Mouse (Mus musculus): ENCODE results near the gene Fam120b. TPM values are rescaled to one million over a fixed set of nuclear protein-coding genes. Genes with fewer than 3 reads are reported as not detected.

The Fam120b gene
- polyA plus RNA-seq, 1 experiment: 8.5 TPM

DNA sequence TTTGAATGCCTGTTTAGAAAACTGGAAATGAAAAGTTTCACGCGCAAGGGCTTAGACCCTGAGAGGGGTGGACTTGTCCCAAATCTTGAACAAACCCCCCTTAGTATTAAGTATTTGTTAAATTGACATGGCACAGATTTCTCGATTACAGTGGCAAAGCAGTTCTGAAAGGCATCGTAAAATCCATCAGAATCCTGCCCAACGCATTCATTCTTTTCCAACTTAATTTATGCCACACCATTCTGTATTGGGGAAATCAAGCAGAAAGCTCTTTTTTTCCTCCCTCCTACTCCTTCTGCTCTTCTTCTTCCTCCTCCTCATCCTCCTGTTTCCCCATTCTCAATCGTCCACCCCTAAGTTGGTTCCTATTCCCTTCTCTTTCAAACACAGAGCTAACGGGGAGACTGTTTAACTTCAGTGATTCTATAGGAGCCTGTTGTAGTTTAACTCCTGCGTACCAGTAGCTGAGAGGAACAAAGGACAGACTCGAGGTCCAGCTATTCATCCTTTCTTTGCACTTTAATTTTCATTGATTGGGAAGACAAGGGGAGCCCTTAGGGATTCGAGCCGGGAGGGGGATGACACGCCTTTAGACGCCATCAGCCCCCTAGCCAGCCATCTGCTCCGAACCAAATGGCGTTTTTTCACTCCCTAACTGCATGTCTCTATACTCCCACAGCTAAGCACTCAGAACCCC is 17.4 kb upstream of the Fam120b start:
- 64% methylated on average over 15 of the region's 15 CpGs for WGBS
- DNase-seq (ENCODE audit: low read depth, low spot score): no peak

DNA sequence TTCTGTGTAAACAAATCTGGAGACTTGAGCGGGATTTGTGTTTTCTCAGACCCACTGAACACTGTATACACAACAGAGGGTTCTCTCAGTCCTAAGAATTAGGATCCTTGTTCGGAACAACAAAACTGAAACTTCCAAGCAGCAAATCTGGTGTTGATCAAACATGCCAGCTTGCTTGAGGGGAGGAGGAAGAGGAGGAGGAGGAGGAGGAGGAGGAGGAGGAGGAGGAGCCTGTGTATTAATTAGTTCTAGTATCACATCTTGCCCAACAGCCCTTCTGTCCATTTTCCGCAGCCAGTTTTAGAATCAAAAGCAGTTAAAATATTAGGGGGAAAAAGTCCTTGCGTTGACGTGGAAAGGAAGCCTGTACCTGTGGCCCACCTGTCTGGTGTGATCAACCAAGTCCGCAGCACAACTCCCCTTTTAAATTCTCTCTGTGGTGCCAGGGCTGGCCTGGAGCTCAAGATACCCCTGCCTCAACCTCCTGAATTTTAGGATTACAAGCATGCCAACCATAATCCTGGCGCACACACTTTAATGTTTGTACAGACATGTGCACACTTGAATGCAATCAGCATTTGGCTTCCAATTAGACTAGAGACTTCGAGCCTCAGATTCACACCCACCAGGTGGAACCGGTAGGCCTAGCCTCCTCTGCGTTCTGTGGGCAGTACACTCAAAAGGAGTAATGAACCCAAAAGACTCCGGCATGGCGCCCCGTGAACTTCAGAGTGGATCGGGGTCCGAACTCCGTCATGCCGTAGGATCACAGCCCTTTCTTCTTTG is 16.1 kb upstream of the Fam120b start:
- 30% methylated on average over 17 of the region's 17 CpGs for WGBS
- no peak for DNase-seq (ENCODE audit: low read depth, low spot score)

DNA sequence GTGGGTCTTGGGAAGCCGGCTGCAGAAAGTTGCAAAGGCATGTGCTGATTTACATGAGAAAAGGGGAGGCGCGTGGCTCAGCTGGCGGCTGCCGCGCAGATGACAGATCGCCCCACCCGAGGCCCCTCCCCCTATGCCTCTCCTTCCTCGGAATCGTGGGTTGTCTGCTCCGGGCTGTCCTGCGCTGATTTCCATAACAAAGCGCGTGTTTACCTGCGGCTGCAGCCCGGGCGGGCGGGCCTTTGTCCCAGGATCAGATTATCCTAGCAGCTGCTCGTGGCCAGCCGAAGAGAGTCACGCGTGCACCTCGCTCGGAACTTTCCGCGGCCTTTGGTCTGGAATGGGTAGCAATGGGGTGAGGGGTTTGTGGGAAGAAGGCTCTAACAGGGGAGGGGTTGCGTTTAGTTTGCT is 15.4 kb upstream of the Fam120b start:
- DNase-seq (ENCODE audit: low read depth, low spot score): no peak
- 2% methylated on average over 27 of the region's 27 CpGs for WGBS

DNA sequence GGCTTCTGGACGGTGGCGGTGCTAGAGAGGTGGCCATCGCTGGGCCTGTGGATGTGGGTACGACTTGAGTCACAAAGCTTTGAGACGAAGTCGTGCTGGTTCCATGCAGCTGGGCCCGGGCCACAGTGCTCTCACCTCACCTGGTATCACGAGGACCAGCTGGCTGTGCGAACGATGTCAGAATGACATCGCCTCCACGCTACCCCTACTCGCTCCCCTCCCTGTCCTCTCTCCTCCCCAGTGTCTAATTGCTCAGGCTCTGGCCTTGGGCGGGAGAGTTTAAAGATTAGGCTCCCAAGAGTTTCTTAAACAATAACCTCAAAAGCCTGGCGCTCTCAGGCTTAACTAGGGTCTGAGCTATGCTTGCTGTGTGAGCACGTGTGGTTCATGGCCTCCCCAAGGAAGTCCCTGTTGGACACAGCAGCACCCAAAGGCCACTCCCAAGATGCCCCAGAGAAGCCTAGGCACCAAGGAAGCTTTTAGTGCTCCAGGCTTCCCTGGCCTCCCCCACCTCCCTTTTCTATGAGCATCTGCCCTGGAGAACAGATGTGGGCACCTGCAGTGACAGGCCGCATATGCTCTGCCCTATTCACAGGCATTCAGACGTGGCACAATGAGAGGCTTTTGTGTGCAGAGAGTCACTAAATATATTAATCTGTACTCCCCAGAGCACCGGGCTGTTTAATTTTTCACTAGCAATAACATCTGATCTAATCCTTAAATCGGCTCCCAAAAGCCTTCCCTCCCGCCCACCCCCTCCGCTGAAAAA is 14.7 kb upstream of the Fam120b start:
- WGBS: 25% methylated on average over 22 of the region's 22 CpGs
- no peak for DNase-seq (ENCODE audit: low read depth, low spot score)

DNA sequence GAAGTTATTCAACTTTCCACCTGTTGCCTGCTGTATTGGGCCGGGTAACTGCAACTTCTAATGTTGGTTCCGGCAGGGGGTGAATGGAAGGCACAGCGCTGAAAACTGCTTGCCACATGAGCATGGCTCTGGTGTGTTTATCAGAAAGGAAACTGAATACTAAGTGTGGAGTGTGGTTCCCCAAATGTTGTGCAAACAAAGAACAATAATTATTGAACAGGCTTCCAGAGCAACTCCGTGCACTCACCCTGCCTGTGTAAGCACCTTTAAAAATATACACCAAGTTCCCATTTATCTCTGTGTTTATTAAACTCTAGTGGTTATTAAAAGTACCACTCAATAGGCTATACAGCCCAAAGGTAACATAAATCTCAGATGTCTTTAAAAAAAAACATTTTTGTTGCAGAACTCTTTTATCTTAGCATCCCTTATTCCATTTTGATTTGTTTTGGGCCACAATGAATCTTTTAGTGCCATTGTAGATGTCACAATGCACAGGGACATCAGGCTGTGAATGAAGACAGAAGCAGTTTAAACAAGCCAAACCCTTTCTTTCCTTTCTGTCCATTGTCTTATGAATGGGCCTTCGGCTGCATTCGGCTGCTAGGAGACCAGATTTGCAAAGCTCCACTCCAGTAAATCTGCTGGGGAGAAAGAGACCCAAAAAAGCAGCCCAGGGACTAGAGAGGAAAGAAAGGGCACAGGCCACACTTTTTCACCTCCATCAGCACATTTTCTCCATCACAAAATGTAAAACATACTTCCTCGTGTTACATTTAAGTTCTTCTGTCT is 13.9 kb upstream of the Fam120b start:
- DNase-seq (ENCODE audit: low read depth, low spot score): no peak
- 66% methylated on average over 7 of the region's 7 CpGs for WGBS

DNA sequence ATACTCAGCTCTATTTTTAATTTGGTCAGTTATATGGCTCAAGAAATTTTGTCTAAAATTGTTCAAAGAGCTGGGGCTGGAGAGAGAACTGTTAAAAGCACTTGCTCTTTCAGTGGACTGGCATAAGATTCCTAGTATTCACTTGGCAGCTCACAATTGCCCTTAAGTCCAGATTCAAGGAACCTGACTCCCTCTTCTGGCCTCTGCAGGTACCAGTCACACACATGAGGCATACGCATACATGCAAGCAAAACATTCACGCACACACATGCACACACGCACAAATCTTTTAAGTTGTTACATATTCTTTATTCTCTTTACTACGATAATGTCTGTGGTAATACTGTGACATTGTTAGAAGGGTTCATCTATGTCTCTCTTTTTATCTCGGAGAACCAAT is 12.6 kb upstream of the Fam120b start:
- no peak for DNase-seq (ENCODE audit: low read depth, low spot score)
- WGBS: 96% methylated on average over 5 of the region's 5 CpGs

DNA sequence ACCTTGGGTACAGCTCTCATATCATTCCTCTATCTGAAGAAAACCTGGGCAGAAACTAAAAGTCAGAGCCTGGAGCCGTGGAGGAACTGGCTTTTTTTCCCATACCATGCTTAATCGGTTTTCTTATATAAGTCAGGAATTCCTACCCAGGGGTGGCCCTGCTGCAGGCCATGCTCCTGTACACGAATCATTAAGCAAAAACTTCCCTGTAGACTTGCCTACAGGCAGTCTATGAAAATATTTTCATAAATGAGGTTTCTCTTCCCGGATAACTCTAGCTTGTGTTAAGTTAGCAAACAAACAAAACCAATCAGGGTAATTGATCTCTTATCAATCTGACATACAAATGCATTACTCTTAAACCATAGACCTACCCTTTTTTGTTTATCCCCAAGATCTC is 7.1 kb upstream of the Fam120b start:
- no peak for DNase-seq (ENCODE audit: low read depth, low spot score)
- 27% methylated on average over 4 of the region's 4 CpGs for WGBS

DNA sequence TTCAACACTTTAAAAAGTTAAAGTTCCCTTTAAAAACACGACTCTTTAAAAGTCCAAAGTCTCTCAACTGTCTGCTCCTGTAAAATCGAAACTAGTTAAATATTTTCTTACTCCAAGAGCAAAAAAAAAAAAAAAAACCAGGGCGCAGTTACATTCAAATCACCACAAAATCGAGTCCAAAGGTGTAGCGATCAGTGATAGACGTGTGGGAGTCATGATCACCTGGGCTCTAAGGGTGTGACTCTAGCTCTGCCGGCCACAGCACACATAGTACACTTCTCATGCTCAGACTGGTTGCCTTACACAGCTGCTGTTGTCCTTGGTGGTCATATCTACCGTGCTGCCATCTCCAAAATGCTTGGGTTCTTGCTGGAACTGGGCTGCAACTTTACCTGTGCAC is 6.6 kb upstream of the Fam120b start:
- 37% methylated on average over 8 of the region's 8 CpGs for WGBS
- no peak for DNase-seq (ENCODE audit: low read depth, low spot score)

DNA sequence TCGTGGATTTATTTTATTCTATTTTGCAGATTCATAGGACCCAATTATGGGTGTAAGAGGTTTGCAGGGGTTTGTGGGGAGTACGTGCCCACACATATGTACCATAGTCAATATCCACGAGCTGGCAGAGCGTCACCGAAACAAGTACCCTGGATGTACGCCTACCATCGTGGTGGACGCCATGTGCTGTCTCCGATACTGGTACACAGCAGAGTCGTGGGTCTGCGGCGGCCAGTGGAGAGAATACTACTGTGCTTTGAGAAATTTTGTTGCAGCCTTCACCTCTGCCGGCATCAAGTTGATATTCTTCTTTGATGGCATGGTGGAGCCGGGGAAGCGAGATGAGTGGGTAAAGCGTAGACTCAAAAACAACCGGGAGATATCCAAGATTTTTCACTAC is 5.7 kb downstream of the Fam120b start:
- DNase-seq (ENCODE audit: low read depth, low spot score): no peak
- 96% methylated on average over 17 of the region's 17 CpGs for WGBS

DNA sequence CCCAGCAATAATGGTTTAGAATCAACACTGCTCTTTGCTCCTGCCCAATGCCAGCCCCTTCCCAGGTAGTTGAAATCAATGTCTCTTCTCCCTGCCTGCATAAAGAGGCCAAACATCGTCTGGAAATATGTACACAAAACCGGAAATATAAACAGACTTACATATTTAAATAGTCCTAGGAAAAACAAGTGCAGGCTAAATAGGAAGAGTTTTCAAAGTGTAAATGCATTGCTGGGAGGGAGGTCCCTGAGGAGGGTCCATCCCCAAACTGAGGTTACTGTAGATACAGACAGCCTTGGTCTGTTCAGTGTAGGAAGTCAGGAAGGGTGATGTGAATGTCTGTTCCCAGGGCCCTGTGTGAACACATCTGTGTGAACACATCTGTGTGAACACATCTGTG is 10.6 kb downstream of the Fam120b start:
- 67% methylated on average over 2 of the region's 2 CpGs for WGBS

DNA sequence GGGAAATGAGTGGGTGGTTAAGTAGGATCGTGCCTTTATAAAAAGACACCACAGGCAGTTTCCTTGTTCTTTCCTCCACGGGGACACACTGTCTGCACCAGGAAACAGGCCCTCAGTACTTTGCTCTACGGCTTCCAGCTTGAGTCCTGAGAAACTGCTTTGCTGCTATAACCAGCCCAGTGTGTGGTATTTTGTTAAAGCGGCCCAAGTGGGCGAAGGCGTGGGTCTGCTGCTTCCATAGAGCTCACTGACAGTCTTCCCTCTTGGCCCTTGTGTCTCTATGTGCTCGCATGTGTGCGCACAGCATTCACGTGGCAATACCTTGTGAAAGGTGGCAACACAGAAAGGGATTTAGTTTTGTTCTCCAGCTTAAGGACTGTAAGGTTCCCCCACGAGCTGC is 13.3 kb downstream of the Fam120b start:
- WGBS: 90% methylated on average over 10 of the region's 10 CpGs
- DNase-seq (ENCODE audit: low read depth, low spot score): no peak

More for the DNA sequence above, 10.6 kb downstream of the Fam120b start:
- no peak for DNase-seq (ENCODE audit: low read depth, low spot score)

DNA sequence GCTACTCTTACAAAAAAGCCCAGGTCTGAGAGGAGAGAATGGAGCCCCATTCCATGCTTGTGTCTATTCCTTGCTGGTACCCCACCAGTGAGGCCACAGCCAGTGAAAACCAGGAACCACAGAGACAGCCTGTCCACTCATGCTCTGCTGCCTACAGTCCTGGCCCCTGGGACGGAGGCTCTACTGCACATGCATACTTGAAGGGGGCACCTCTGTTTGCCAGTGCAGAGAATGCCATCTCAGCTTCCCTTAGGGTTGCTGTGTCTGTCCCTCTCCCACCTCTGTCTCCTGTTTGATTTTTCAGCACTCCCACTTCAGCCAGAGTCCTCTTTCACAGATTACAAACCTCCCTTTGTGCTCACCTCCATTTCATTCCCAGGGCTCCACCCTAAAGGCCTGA is 14.9 kb downstream of the Fam120b start:
- 100% methylated on average over 1 of the region's 1 CpGs for WGBS
- no peak for DNase-seq (ENCODE audit: low read depth, low spot score)

DNA sequence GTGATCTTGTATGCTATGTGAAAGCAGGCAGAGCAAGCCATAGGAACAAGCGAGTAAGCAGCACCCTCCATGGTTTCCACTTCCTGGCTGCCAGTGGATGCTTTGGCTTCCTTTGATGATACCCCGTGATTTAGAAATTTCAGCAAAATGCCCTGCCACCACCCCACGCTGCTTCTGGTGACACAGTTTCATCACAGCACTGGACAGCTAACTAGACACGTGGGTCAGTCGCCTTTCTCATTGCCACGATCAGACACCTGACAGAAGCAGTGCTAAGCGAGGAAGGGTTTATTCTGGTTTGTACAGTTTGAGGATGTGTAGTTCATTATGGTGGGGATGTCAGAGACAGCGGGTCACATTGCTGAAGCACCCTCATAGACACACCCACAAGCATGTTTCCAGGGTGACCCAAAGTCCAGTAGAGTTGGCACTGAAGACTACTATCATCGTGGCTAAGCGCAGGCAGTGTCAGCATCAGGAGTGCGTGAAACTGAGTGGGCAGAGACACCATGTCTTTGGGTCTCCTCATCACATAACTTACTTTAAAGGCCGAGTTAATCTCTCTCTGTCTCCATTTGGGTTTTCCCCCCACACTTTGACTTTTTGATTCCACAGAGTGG is 20.7 kb downstream of the Fam120b start:
- 91% methylated on average over 12 of the region's 12 CpGs for WGBS
- DNase-seq (ENCODE audit: low read depth, low spot score): no peak

DNA sequence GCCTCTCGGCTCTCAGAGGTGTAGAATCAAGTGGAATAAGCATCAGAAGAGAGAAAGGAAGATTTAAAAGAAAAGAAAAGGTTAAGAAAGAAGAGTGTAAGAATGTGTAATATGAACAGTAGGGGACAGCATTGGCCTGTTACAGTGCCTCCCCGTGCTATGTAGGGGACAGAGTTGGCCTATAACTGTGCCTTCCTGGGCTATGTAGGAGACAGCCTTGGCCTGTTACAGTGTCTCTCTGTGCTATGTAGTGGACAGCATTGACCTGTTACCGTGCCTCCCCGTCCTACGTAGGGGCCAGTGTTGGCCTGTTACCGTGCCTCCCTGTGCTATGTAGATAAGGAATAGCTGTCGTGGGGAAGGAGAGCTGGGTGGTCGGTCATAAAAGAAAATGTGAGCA is 23.5 kb downstream of the Fam120b start:
- no peak for DNase-seq (ENCODE audit: low read depth, low spot score)
- 91% methylated on average over 8 of the region's 8 CpGs for WGBS

DNA sequence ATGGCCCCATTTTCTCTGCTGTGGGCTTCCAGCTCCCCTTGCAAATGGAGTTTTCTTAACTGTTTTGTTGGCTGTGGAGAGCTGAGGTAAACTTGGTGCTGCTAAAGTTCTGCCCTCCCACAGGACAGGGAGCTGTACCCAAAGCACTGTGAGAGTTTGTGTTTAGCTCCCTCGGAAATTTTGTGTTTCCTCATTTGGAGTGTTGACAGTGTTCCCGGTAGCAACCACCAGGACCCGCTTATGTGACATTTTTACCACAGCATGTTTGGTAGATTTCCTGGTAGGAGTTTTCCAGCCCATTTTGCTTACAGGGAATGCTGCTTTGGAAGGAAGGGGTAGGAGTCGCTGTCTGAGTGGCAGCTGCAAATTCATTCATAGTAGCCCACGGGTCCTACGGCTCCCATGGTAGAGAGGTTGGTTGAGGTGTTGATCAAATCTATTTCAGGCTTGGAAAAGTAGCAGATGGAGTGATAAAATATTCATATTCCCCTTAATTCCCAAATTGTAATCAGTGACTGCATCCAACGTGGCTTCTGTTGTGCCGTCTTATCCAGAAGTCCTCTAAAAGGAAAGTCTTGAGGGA is 24.1 kb downstream of the Fam120b start:
- WGBS: 82% methylated on average over 8 of the region's 8 CpGs

DNA sequence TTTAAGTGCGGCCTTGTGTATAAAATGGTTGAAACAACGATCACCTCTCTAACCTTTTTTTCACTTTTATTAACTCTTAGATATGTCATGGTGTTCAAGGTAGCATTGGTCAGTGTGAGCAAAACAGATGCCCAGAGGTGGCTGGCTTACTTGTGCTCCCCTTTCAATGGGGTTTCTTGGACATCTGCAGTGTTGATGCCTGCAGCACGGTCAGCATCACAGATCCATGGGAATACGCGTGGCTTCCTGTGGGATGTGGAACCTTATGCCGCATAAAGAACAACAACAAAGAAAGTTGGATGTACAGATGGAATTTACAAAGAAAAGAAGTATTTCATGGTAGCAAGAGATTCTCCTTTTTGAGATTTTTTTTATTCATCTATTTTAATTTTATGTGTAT is 25.4 kb downstream of the Fam120b start:
- WGBS: 94% methylated on average over 6 of the region's 6 CpGs
- no peak for DNase-seq (ENCODE audit: low read depth, low spot score)

More for the DNA sequence above, 24.1 kb downstream of the Fam120b start:
- DNase-seq (ENCODE audit: low read depth, low spot score): no peak

DNA sequence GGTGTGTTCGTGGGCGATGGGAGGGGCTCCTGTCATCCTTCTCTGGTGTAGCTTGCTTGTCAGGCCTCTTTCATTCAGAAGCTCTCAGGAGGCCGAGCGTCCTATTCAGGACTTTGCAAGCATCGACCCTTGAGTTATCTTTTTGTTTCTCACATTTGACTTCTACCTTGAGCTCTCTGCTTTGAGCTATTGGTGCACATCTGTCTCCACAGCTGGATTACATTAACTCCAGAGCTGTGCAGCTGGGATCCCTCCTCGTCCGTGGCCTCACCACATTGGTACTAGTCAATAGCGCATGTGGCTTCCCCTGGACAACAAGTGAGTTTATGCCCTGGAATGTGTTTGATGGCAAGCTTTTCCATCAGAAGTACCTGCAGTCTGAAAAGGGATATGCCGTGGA is 26.7 kb downstream of the Fam120b start:
- no peak for DNase-seq (ENCODE audit: low read depth, low spot score)
- 97% methylated on average over 9 of the region's 9 CpGs for WGBS

DNA sequence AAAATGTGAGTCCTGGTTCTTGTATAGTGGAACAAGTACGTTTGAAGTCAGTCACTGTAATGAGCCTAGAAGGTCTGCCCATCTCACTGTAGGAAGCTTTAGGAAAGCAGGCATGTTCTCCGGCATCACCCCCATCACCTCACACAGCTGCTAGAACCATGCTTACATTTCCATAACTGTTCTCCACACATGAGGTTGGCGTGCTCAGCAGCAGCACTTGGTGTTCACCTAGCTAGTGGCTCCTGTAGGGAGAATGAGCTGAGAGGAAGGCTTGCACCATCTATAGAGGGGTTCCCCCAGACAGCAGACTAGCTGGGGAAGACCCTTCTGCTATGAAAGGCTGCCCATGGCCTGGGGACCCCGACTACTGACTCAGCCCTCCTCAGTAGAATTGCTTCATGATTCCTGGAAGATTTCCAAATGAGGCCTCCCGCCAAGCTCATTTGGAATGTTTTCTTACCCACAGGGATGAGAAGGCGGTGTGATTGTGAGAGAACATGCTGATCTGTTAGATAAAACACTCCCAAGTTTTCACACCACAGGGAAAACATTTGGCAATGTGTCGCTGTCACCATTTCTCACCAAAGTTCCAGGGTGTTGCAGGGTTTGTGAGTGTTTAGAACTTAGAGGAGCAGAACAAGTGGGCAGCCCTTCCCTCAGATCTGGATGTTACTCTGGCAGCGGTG is 27.2 kb downstream of the Fam120b start:
- WGBS: 75% methylated on average over 8 of the region's 8 CpGs
- DNase-seq (ENCODE audit: low read depth, low spot score): no peak
